Mouse (Mus musculus) heart, adult 2 months (tissue): ENCODE data around the gene Spock1. TPM values are rescaled to one million over a fixed set of nuclear protein-coding genes. Genes with fewer than 3 reads are reported as not detected.
"Not testable (repeated sequence)": the region's sequence is repeated elsewhere in the genome, so short reads cannot be mapped to it uniquely, and the experiment has no call there.

Experiments
- DNase-seq, 2 experiments: peaks; one replicate each; pipeline ENCODE4 v3.0.0; 2021
- H3K27ac ChIP-seq: fragments of 200-600 bp; 2 replicates; pipeline ENCODE4 v1.8.1; 2022
- H3K27me3 ChIP-seq: fragments of 200-500 bp; 2 replicates; pipeline ENCODE4 v1.6.1; 2012; ENCODE audit warnings: mild to moderate bottlenecking, low read length, inconsistent platforms, mixed read lengths; ENCODE audit not compliant: control insufficient read depth, insufficient read depth
- H3K36me3 ChIP-seq: fragments of 200-500 bp; 2 replicates; pipeline ENCODE4 v1.6.1; 2012; ENCODE audit warnings: low read length, inconsistent platforms; ENCODE audit not compliant: control insufficient read depth, insufficient read depth
- H3K4me1 ChIP-seq: fragments of 200-500 bp; 2 replicates; pipeline ENCODE4 v1.6.1; 2011; ENCODE audit warnings: low read length; ENCODE audit not compliant: control insufficient read depth, insufficient read depth
- H3K4me3 ChIP-seq: fragments of 200-600 bp; 2 replicates; pipeline ENCODE4 v1.8.1; 2022
- H3K79me2 ChIP-seq: fragments of 200-500 bp; replicated peaks from 2 replicates; pipeline ENCODE4 v1.6.1; 2012; ENCODE audit warnings: mild to moderate bottlenecking, inconsistent platforms, low read length, moderate library complexity, mixed read lengths; ENCODE audit not compliant: control insufficient read depth, insufficient read depth
- H3K9ac ChIP-seq: fragments of 200-500 bp; 2 replicates; pipeline ENCODE4 v1.6.1; 2012; ENCODE audit warnings: low read depth, mild to moderate bottlenecking, control low read depth, inconsistent platforms, low read length, mixed read lengths
- CTCF ChIP-seq: fragments of 200-600 bp; IDR thresholded peaks from 2 replicates; pipeline ENCODE4 v1.8.1; 2022; ENCODE audit warnings: antibody characterized with exemption, mild to moderate bottlenecking, moderate library complexity
- EP300 ChIP-seq: fragments of 200-500 bp; IDR thresholded peaks from 2 replicates; pipeline ENCODE4 v1.6.1; 2011; ENCODE audit warnings: low read depth, low read length, control low read depth; ENCODE audit not compliant: insufficient read depth
- POLR2A ChIP-seq: fragments of 200-500 bp; IDR thresholded peaks from 2 replicates; pipeline ENCODE4 v1.6.1; 2011; ENCODE audit warnings: mild to moderate bottlenecking, low read depth, low read length, control low read depth; ENCODE audit not compliant: insufficient read depth
- WGBS: fragments of 180-500 bp; shearing (Covaris S2); methylation state at CpG from one replicate; pipeline ENCODE4 v1.1.7; 2018; 5-methylcytosine and 5-hydroxymethylcytosine counted together
- intact Hi-C: fragments of 180-260 bp; cut with DNase I; formaldehyde crosslinking; loops from one replicate; pipeline ENCODE4 v1.15.1; 2025
- polyA plus RNA-seq: library from polyadenylated mRNA; depleted of rRNA; stranded (reverse); fragments of >200 nt; gene quantifications from 2 replicates; pipeline ENCODE4 v1.2.3, GENCODE M21; 2012
- total RNA-seq, 2 experiments: library from RNA; stranded (reverse); gene quantifications; 2 replicates each; pipeline ENCODE4 v1.2.3; 2021

The Spock1 gene
- total and polyA plus RNA-seq, 3 experiments: 0.04 TPM; not detected in 2

DNA sequence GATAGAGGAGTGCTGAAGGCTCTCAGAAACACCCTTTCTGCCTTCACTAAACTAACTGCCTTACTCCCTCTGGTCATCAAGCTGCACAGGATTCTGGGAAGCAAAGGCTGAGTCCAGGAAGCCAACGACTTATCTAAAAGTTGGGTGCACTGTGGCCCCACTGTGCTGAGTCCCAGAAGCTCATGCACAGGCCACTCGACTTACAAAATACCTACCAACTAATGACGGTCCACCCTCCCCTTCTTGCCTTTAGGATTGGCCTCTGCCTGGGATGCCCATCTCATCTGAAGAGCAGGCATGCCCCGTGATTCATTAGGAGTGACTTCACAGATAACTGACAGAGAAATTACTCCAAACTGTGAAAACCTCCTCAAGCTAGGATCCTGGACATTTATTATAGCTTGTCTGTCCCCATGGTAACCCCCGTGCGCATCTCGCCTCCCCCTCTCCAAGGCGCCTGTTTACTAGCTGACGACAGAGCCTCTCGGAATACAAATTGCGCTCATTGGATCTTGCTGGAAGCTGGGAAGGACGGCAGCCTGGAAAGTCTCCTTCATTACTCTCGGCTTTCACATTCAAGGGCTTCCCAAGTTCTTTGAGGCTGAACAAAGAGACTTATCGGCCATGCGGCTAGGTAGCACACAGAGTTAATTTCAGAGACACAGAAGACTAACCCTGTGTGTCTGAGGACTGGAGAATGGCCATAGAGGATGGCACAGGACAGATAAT is 312.9 kb downstream of the Spock1 start:
- H3K36me3 ChIP-seq: no peaks in the 10 kb centered on the region
- H3K27me3 ChIP-seq: no peaks in the 10 kb centered on the region
- H3K4me3 ChIP-seq: no peak overlapping the region
- 69% methylated on average over 15 of the region's 15 CpGs for WGBS
- no peak for TF ChIP-seq POLR2A
- TF ChIP-seq CTCF: no peak
- TF ChIP-seq EP300: no peak
- no peak for DNase-seq
- intact Hi-C loops: no loop called here
- no peak overlapping the region for H3K9ac ChIP-seq
- H3K79me2 ChIP-seq: no peaks in the 10 kb centered on the region
- H3K27ac ChIP-seq: no peak overlapping the region
- H3K4me1 ChIP-seq: no peaks in the 10 kb centered on the region

DNA sequence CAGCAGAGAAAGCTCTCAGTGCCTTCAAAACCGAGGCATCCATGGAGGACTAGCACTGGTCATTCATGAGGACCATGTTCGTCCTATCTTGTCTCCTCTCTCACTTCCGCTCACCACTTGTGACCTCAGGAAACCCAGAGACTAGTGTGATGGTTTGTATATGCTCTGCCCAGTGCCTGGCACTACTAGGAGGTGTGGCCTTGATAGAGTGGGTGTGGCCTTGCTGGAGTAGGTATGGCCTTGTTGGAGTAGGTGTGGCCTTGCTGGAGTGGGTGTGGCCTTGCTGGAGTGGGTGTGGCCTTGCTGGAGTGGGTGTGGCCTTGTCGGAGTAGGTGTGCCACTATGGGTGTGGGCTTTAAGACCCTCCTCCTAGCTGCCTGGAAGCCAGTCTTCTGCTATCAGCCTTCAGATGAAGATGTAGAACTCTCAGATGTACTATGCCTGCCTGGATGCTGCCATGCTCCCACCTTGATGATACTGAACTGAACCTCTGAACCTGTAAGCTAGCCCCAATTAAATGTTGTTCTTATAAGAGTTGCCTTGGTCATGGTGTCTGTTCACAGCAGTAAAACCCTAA is 318.7 kb downstream of the Spock1 start:
- H3K79me2 ChIP-seq, H3K9ac ChIP-seq, H3K4me3 ChIP-seq, H3K36me3 ChIP-seq, DNase-seq, H3K27ac ChIP-seq, H3K27me3 ChIP-seq, intact Hi-C loops, H3K4me1 ChIP-seq: not testable (repeated sequence)
- 86% methylated on average over 4 of the region's 4 CpGs for WGBS

- Histone ChIP-seq H3K9ac (no peak overlapping the region), H3K4me3 (no peak overlapping the region), H3K27me3 (no peaks in the 10 kb centered on the region), H3K27ac (no peak overlapping the region), H3K4me1 (no peaks in the 10 kb centered on the region), H3K79me2 (no peaks in the 10 kb centered on the region), H3K36me3 (no peaks in the 10 kb centered on the region)
- WGBS: 64% methylated on average over 10 of the region's 10 CpGs
- TF ChIP-seq POLR2A (no peak), CTCF (no peak), EP300 (no peak)
- DNase-seq: no peak
- intact Hi-C loops: no loop called here
These were observed 319.4 kb downstream of the Spock1 start for GRCm38 (mm10) chr13:57588558-57589273.

DNA sequence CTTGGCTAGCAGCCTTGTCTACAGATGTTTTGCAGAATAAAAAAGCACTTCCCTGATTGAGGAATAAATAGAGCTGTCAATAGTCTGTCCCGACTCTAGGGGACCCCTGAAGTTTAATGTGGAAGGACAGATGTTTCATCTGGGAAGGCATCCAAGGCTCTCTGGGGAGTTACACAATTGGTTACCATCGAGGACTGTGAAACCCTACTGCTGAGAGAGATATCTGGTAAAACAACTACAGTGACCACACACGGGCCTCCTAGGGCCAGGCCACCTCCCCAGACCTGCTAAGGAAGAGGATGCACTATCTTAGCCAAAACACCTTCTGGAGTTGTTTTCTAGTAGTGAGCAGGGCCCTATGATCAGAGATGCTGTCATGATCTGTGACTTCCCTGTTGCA is 323.0 kb downstream of the Spock1 start:
- Histone ChIP-seq H3K4me3 (no peak overlapping the region), H3K4me1 (no peaks in the 10 kb centered on the region), H3K27me3 (no peaks in the 10 kb centered on the region), H3K27ac (no peak overlapping the region), H3K79me2 (no peaks in the 10 kb centered on the region), H3K36me3 (no peaks in the 10 kb centered on the region), H3K9ac (no peak overlapping the region)
- no peak for TF ChIP-seq EP300
- TF ChIP-seq CTCF: no peak
- TF ChIP-seq POLR2A: no peak
- no peak for DNase-seq
- 19% methylated on average over 3 of the region's 3 CpGs for WGBS
- intact Hi-C loops: no loop called here

DNA sequence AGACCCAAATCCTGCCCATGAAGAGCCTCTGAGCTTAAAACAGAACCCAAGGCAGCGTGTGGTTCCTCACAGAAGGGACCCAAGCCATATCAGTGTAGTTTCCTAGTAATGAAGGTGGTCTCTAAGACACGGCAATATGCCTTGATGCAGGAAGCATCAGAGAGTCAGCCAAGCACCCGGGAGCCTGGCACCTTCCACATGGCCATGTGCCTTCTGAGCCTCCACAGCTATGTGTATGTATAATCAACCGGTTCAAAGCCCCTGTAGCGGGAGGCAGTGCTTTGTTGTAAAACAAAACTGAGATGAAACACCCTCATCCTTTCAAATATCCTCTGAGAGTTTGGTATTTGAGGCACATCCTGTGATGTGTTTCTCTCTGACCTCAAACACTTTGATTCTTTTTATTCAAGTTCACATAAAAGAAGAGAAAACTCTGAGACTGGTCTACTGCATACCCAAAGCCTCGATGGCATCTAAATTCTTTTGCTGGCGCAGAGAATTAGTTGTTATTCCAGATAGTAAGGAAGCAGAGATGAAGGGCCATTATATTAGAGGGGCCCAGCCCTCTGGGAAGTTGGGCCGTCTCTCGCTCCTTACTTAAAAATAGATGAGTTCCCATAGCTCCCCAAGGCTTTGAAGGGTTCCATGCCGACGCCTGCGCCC is 325.7 kb downstream of the Spock1 start:
- no peak for DNase-seq
- no peaks in the 10 kb centered on the region for H3K27me3 ChIP-seq
- no peak overlapping the region for H3K9ac ChIP-seq
- H3K4me3 ChIP-seq: no peak overlapping the region
- TF ChIP-seq CTCF (no peak), EP300 (no peak), POLR2A (no peak)
- H3K79me2 ChIP-seq: no peaks in the 10 kb centered on the region
- 83% methylated on average over 12 of the region's 12 CpGs for WGBS
- H3K27ac ChIP-seq: no peak overlapping the region
- no peaks in the 10 kb centered on the region for H3K36me3 ChIP-seq
- intact Hi-C loops: no loop called here
- H3K4me1 ChIP-seq: no peaks in the 10 kb centered on the region
